Mouse (Mus musculus) ES-Bruce4 (cell line): ENCODE data around the gene Stmn1.

ENCODE experiments used
- CTCF ChIP-seq: IDR thresholded peaks from one replicate; pipeline ENCODE4 v1.8.1; 2011; ENCODE audit warnings: low read depth, low read length
- EP300 ChIP-seq: IDR thresholded peaks from 2 replicates; pipeline ENCODE4 v1.6.1; 2011; ENCODE audit warnings: low read depth, low read length; ENCODE audit not compliant: insufficient read depth
- POLR2A ChIP-seq: IDR thresholded peaks from one replicate; pipeline ENCODE4 v1.8.1; 2011; ENCODE audit warnings: low read length; ENCODE audit not compliant: insufficient read depth

GRCm38 (mm10) chr4:134478031-134478430 lies 9.9 kb downstream of the Stmn1 start:
- TF ChIP-seq CTCF (peak; percentile 99), EP300 (0 out of 2 replicates have a peak, but pooled peaks have one; percentile 34), POLR2A (no peak)
